Mouse (Mus musculus) spleen, adult 12 weeks (tissue): ENCODE measurements around the gene Tnfrsf1a.
A peak's percentile ranks its signal among the peaks of the same experiment; 100 is the strongest.

Source experiments
- DNase-seq: peaks from one replicate; pipeline ENCODE4 v3.0.0; 2022; ENCODE audit warnings: low spot score

Gene Tnfrsf1a

GRCm38 (mm10) chr6:125323547-125323946 lies 25.6 kb upstream of the Tnfrsf1a start:
- no peak for DNase-seq

GRCm38 (mm10) chr6:125325337-125325736 lies 23.8 kb upstream of the Tnfrsf1a start:
- DNase-seq: no peak

DNA sequence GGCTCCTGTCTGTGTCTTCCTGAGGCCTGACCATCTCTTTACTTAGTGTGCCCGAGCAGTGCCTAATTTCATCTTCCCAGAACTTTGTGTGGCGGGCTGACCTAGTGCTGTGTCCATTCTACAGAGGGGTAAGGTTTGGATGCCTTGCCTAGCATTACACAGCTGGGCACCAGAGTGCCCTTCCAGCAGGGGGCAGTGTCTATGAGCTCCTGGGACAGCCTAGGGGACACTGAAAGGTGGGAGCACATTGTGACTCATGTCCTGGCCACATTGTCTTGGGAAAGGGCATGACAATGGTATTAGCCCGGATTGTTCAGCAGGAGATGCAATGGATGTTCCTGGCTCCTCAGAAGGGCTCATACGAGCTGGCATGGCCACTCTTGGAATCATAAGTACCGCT lies 20.9 kb upstream of the Tnfrsf1a start:
- DNase-seq: peak; percentile 10

DNA sequence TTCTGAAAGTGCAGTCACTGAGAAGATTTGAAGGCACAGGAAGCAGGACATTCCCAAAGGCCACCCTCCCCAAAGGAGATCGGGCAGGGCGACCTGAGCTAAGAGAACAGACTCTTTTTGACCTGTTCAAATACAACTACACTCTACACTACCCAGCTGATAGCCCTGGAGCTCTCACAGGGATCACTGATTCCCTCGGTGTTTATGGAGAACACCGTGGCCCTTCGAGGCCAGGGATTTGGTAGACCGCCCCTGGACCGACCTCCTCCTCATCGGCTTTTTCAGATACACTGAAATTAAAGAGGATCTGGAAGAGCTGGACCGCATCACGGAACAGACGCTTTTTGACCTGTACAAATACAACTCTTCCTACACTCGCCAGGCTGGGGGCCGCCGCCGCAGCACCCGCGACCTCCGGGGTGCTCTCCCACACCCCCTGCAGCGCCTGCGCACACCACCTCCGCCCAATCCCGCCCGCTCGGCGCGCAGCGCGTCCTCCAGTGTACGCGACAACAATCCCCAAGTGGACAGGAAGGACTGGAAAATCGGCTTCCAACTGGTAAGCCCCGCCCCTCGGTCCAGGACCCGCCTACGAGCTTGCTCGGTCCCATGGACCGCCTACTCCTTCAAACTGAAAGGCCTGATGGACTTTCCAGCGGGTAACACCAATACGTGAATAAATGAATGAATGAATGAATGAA lies 18.4 kb upstream of the Tnfrsf1a start:
- no peak for DNase-seq

GRCm38 (mm10) chr6:125333112-125333899 lies 15.9 kb upstream of the Tnfrsf1a start:
- no peak for DNase-seq

DNA sequence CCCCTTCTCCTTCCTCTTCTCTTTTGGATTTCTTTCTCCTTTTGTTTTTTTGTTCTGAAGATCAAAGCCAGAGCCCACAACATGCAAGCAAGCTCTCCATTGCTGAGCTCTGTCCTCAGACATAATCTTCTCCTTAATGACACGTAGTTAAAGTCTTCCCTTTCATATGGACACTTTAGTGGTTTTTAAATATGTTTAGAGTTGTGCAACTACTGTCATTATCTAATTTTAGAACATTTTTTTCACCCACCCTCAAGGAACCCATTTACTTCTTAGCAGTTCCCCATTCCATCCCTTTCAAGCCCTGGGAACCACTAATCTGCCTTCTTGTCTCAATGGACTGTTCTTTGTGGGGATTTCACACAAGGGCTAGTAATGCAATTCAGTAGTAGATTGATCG lies 14.8 kb upstream of the Tnfrsf1a start:
- DNase-seq: no peak

DNA sequence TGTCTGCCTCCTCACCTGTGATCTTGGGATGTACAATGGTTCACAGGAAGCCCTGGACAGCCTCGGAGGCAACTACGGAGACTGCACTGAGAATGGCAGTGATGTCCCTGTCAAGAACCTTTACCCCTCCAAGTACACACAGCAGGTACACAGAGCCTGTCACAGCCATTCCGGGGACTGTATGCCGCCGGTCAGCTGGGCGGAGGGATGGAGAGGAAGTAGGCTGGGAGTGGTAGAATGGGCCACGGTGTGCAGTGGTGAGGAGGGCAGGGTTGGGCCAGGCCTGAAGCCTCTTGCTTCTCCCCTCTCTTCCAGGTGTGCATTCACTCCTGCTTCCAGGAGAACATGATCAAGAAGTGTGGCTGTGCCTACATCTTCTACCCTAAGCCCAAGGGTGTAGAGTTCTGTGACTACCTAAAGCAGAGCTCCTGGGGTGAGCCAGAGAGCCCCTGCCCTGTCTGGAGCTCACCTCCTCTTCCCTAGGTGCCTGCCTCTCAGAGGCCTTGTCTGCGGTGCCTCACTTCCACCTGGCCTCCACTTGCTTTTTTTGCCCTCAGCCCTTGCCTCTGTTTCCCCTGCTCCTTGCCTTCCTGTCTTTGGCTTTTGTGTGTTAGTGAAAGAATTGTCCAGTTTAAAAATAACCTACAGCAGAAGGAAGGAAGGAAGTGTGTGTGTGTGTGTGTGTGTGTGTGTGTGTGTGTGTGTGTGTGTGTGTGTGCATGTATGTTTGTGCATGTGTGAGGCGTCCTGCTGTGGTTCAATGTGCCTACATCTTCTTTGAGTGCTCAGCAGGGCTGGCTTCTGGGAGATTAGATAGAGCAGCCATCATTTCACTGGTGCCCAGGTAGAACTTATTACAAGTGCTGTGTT lies 10.1 kb upstream of the Tnfrsf1a start:
- DNase-seq: no peak

DNA sequence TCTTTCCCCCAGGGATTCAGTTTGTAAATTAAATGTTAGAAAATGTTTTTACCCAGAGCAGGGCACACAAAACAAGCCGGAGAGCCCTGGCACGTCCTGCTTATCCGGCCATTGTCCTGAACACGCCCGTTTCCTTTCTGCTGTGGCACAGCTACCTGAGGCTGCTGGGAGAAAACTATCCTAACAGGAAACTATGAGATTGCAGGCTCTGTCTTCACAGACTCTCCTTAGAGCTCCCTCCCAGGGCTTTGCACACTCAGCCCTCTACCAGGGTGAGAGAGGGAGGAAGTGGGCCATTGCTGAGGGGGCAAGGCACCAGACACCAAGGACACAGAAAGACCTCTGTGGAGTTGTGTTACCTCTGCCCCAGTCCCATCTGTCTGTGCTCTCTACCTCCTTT lies 8.9 kb upstream of the Tnfrsf1a start:
- no peak for DNase-seq

DNA sequence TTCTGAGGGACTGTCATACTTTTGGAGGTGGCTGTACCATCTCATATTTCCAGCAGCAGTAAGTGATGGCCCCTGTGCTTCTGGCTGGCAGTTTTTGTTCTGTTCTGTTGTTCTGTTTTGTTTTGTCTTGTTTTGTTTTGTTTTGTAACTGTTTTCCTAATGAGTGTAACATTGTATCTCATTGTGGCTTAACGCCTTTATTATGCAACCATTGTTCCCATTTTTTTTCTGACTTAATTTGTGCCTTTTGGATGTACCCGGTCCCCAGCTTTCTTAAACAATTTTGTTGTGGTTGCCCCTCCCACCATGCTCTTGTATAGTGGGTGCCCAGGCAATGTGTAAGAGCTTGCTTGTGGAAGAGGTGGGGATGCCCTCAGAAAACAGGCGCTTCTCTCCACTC lies 7.0 kb upstream of the Tnfrsf1a start:
- DNase-seq: no peak

GRCm38 (mm10) chr6:125344084-125344483 lies 5.1 kb upstream of the Tnfrsf1a start:
- DNase-seq: no peak

DNA sequence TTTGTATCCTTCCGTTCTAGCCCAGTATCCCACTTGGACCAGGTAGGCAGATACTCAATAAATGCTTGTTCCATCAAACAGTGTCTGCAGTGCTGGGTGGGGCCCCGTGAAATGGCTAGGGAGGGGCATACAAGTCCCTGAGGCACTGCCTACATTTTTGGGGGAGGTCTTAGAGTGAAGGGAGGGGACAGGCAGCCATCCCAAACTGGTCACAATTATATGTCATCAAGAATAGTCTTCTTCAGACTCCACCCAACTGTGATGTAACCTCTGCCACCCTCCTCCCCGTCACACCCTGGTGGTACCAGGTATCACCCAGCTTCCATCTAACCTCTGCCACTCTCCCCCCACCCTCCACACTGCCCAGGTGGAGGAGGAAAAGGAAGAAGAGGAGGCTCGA lies 4.3 kb upstream of the Tnfrsf1a start:
- no peak for DNase-seq

DNA sequence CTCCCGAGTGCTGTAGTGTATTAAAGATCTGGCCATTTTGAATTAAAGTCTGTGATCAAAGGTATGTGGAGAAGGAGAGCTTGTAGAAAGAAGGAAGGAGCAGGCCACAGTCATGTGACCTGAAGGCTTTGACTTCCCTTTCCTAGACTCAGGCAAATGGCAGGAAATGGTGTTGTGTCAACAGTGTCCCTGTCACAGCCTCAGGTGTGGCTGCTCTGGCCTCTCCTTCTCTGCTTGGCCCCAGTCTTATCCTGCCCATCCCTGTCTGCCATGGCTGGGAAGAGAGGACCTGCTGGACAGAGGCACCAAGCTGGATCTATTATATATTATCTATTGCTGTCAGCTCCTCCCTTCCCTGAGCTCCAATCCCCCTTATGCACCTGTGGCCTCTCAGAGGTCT lies 3.5 kb upstream of the Tnfrsf1a start:
- no peak for DNase-seq

- no peak for DNase-seq
Observed at GRCm38 (mm10) chr6:125346029-125346428, 3.1 kb upstream of the Tnfrsf1a start.

- DNase-seq: no peak
Observed at GRCm38 (mm10) chr6:125349575-125350230, 541 bp downstream of the Tnfrsf1a start.

- no peak for DNase-seq
Observed at GRCm38 (mm10) chr6:125350231-125350994, 1.3 kb downstream of the Tnfrsf1a start.

GRCm38 (mm10) chr6:125350995-125351324 lies 1.8 kb downstream of the Tnfrsf1a start:
- DNase-seq: no peak

- DNase-seq: no peak
Observed at GRCm38 (mm10) chr6:125351368-125352045, 2.3 kb downstream of the Tnfrsf1a start.

DNA sequence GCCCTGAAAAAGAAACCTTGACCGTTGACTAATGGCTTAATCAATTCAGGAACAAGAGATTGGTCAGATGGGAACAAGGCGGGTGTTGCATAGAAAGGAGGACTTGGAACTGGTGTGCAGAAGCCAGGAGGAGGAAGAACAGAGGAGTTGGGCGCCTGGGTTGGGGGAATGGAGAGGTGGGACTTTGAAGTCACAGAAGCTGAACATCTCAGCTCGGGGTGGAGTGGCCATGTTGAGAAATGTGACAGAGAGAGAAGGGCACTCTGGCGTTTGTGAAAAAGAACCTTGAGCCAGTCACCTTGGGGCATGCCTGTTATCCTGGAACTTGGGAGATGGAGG lies 2.9 kb downstream of the Tnfrsf1a start:
- DNase-seq: no peak

DNA sequence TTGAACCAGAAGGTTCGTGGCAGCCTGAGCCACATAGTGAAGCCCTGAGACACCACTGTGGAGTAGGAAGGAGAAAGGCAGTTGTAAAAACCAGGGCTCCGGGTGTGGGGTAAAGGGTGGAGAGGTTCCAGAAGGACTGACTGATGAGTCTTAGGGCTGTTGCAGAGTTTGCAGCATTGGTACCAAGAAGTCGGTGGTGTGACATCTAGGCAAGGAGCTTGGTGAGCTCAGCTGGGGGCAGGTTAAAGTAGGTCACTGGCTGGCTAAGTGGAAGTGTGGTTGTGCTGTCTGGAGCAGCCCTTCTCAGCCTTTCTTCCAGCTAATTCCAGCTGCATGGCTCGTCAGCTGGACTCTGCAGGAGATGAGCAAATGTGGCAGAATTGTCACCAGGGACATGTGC lies 3.6 kb downstream of the Tnfrsf1a start:
- DNase-seq: no peak

DNA sequence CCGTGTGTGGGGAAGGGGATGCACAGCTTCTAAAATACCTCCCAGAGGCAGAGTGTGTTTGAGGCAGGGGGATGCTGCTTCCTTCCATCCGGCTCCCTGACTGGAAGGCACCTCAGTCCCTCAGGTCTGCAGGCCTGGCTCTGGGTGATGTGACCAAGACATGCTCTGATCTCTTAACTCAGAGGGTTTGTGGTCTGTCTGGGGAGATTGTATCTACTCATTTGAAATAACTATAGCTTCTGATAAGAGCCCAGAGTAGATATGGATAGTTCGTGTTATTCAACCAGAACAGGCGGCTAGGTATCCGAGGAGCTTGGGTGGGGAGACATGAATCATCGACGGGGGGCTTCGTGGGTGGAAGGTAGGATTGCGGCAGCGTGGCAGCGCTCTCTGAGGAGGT lies 4.1 kb downstream of the Tnfrsf1a start:
- DNase-seq: no peak

- DNase-seq: no peak
Observed at GRCm38 (mm10) chr6:125353655-125354054, 4.5 kb downstream of the Tnfrsf1a start.
